Mouse (Mus musculus) C2C12 (cell line): ENCODE data around the gene Cep19.

Experiments used
- CEBPB ChIP-seq: IDR thresholded peaks from one replicate; pipeline ENCODE4 v1.6.1; 2011; ENCODE audit warnings: low read depth, mild to moderate bottlenecking, control low read depth, moderate library complexity
- CTCF ChIP-seq: IDR thresholded peaks from one replicate; pipeline ENCODE4 v1.5.1; 2011; ENCODE audit not compliant: control insufficient read depth, insufficient read depth, insufficient read length
- FOSL1 ChIP-seq: IDR thresholded peaks from one replicate; pipeline ENCODE4 v1.8.0; 2011; ENCODE audit warnings: mild to moderate bottlenecking, low read length; ENCODE audit not compliant: poor library complexity, insufficient read depth, severe bottlenecking
- MAX ChIP-seq: IDR thresholded peaks from one replicate; pipeline ENCODE4 v1.6.1; 2011; ENCODE audit warnings: mild to moderate bottlenecking, control low read depth
- MYOD1 ChIP-seq: IDR thresholded peaks from one replicate; pipeline ENCODE4 v1.6.1; 2011; ENCODE audit warnings: low read depth; ENCODE audit not compliant: control insufficient read depth, insufficient read length
- MYOG ChIP-seq: IDR thresholded peaks from one replicate; pipeline ENCODE4 v1.6.1; 2011; ENCODE audit not compliant: control insufficient read depth, insufficient read length; ENCODE audit errors: extremely low read depth
- USF1 ChIP-seq: IDR thresholded peaks from one replicate; pipeline ENCODE4 v1.6.1; 2011; ENCODE audit warnings: low read depth, mild to moderate bottlenecking, control low read depth, moderate library complexity

GRCm38 (mm10) chr16:32116186-32116585 lies 16.6 kb downstream of the Cep19 start:
- TF ChIP-seq USF1 (no peak), CTCF (no peak), MAX (no peak), FOSL1 (no peak), MYOD1 (no peak), MYOG (no peak), CEBPB (no peak)
